Mouse (Mus musculus) CD8-positive naive resting alpha-beta T cell, adult 2 months (primary cell): Measurements from ENCODE around the gene Col24a1.
"Not testable (repeated sequence)": the region's sequence is repeated elsewhere in the genome, so short reads cannot be mapped to it uniquely, and the experiment has no call there.

Experiments
- DNase-seq, 2 experiments: peaks; one replicate each; pipeline ENCODE4 v3.0.0; 2022; ENCODE audit warnings: low read depth in 2 of 2, low spot score in 2 of 2

The Col24a1 gene

DNA sequence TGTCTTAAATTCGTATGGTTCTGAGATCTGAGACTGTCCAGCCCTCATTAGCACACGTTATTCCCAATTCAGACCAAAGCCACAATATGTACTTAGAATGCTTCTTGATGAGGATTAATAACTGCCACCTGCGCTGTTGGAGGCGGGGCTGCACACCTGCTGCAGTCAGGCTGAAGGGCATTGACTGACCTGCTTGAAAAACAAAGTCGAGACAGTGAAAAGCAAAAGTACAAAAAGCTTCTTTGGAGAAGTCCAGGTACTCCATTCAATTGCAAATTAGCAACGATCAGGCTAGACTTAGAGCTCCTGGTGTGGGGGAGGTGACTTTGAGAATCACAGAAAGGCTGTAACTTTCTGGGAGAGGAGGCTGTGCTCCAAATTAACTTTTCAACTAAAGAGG lies 150.9 kb downstream of the Col24a1 start:
- DNase-seq = not testable (repeated sequence)

DNA sequence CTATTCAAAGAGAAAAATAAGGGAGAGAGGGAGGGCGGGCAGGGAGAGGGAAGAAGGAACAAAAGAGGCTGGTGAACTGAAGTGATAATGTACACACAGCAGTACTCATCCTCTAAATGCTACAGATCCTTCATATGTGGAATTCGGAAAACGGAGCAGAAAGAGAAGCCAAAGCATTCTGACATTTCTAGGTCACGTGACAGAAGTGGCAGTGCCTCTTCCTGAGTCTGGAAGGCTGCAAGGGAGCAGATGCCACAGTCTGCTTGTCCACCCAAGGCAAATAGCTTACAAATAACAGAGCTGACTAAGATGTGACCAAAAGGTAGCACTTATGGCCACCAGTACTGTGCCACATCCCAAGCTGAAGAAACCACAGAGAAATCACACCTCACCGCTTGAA lies 164.8 kb downstream of the Col24a1 start:
- no peak for DNase-seq

DNA sequence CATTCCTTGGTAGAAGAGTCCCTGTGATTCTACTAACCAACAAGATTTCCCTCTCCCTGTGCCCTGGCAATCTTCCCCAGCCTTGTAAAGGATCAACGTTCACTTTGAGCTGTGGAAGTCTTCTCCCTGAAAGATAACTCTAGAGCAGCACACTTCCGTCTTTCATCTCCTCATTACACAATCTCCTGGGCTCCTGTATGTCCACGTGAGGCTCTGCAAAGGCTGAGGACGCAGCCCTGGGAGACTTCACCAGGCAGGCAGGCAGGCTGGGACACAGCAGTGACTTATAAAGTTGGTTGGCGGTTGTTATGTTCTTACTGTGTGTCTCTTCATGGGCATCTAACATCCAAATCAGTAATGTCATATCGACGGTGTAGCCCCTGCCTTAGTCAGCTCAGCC lies 170.1 kb downstream of the Col24a1 start:
- no peak for DNase-seq

DNA sequence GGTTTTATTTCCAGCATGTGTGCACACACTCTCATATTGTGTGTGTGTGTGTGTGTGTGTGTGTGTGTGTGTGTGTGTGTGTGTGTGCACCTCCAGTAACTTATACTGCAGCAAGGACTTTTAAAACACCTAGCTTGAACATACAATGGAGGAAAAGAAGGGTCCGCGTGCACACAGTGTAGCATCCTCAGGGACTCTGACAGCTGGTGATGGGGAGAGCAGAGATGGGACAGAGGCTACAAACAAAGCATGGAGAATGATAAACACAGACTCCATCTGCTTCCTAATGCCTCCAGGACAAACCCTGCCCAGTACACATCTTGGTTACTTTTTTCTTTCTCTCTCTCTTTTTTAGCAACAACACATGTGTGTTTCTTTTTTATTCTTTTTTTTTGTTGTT lies 171.5 kb downstream of the Col24a1 start:
- no peak for DNase-seq

DNA sequence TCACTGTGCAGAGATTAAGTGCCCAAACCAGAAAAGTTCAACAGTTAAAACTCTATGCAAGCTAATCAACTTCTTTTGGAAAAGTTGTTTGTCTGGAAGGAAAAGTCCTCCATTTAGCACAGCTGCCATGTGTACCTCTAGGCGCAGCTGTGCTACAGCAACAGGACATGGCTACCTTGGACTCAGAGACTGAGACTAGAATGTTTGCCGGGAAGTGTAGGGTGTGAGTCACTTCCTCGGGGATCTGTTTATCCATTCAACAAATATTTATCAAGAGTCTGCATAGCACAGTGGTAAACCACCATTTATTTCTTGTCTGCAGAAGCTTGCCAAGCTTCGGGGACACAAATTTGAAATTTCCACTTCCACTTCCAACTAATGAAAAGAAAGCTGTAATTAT lies 178.8 kb downstream of the Col24a1 start:
- DNase-seq = no peak

DNA sequence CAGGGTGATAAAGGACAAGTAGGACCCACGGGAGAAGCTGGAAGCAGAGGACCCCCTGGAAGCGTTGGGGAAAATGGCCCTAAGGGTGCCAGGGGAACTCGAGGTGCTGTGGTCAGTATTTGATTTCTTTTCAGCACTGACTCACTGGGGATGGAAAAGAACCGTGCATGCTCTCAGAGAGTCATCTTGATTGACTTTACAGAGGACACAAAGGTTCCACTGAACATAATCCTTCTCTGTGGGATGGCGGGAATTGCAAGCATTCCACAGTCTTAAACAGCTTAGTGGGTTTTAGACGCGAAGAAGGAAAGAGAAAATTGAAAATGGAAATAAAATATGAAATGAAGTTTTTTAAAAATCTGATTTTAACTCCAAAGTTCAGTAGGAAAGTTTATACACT lies 181.9 kb downstream of the Col24a1 start:
- no peak for DNase-seq

DNA sequence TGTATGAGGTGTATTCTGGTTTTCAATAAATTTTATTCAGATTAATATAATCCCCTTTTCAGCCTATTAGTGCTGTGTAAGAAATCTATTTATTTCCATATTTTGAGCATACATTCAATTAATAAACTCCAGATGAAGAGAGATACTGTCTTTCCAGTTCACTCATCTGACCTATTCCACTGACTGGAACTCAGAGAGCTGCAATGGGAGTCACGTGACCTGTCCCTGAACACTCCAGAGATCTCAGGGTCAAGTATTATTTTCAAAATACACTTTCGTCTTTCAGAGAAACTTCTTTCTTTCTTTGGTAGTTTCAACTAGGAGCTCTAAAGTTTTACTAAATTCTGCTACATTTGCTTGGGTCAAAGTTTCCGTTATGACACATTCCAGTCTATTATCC lies 184.4 kb downstream of the Col24a1 start:
- DNase-seq = no peak

DNA sequence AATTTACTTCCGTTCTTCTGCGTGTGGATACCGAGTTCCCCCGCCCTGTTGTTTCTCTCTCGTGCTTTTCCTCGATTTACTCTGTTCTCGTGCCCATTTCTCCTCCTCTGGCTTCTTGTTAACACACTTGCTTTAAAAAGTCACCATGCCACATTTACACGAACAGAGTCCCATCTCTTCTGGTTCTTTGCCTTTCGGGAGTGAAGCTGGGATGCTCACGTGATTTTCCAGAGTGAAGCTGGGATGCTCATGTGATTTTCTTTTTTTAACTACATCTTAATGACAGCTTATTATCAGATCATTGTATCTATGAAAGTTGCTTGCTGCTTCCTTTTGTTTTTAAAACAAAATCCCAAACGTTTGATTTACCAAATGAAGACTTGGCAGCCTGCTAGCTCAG lies 184.8 kb downstream of the Col24a1 start:
- DNase-seq = no peak

DNA sequence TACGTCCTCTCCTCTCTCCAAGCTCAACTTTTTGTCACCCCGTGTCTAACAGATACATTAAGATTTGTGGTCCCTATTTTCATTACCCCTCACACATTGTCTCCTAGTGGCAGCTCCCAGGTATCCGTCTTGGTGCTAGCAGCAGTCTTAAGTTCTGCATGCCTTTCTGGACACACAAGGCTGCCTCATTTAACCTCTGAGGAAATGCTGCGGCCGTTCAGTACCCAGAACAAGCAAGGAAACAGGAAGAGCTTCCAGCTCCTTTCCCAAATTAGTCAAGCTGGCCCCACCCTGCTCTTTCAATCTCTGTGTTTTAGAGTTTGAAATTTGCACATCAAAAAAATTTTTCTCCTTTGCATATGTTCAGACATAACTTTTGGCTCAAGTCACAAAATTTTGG lies 186.2 kb downstream of the Col24a1 start:
- no peak for DNase-seq

DNA sequence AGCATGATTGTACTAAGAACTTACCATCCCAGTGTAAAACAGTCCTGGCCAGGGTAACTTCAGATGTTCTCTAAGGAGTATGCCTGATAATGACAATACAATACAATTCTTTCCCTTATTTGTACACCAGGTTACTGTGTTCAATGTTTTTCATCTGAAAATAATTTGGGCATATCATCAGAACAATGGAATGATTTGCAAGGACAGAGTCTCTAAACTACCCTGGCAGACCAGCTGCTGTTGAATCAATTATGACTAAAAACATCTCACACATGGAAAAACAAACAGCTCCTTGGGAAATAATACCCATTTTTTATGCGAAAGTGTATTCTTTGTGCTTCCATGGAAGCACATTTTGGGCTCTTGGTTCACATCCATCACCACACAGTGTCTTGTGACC lies 198.0 kb downstream of the Col24a1 start:
- DNase-seq = no peak

DNA sequence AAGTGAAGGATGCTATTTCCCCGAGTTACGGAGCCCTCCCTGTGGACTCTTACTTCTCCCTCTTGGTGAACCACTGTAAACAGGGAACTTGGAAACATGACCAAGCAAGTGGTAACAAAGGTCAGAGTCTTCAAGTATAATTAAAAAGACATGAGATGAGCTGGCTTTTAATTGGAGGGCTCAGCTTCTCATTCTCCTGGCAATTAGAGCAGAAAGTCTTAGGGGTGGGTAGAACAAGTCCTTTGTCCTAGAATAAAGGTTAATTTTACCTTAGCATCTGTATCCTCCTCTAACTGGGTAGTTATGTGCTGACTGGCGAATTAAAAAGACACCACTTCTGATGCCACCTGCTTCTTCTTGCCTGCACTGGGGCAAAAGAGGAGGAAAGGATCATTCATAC lies 199.1 kb downstream of the Col24a1 start:
- DNase-seq = no peak

DNA sequence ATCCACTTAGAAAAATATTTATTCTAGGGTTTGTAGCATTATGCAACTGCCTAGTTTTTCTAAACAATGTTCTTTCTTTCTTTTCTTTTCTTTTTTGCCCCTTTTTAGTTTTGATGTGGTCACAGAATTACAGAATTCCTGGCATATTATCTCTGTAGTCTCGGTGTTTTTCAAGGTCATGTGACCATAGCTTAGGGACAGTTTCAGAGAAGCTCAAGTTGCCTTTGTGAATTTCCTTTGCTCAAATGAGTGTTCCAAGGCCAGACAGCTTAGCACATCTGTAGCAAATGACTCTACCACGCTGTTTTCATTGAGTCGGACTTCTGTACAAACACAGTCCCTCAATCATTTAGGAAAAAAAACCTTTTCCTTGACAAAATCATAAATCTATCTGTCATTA lies 205.9 kb downstream of the Col24a1 start:
- DNase-seq = no peak

DNA sequence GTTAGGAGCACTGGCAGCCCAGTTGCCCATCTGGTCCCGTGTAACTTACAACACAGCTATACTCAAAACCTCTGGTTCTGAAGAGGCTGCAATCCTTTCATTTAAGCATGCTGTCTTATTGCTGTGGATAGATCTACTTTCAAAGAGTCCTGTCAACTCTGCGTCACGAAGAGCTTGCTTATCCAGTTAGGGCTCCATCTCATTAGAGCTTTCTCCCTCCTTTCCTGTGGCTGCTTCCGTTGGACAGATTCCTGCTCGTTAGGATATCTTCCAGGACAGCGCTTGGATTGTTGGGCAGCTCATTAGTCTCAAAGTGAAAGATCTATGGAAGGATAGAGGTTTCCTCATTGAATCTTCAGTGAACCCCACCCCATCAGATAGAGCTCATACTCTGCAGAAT lies 206.6 kb downstream of the Col24a1 start:
- no peak for DNase-seq

DNA sequence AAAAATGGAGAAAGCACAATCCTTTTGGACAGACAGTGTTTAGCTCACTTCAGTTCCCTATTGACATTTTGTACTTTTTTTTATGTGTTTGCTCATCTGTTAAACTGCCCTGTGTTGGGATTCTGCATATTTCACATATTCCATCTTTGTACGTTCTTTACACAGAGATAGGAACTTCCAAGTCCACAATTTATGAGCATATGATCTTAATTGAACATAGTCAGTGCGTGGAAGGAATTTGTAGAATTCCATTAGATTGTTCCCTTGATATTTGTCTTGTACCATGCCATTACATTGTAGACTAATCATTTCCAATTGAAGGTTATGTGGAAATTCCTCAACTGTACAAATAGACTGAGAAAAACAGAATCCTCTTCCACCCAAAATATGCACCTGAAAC lies 212.6 kb downstream of the Col24a1 start:
- no peak for DNase-seq

DNA sequence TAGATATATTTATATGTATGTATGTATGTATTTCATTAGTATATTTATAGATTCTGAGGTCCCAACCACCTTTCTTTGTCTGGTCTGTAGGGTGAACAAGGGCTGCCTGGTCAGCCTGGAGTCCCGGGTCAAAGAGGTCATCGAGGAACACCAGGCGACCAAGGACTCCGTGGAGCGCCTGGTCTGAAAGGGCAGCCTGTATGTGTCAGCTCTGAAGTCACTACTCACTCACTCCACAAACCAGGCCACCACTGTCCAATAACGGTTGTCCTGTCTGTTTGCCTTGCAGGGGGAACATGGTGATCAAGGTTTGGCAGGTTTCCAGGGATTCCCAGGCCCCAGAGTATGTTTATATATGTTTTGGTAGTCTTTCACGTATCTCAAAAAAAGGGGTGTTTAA lies 216.3 kb downstream of the Col24a1 start:
- no peak for DNase-seq

DNA sequence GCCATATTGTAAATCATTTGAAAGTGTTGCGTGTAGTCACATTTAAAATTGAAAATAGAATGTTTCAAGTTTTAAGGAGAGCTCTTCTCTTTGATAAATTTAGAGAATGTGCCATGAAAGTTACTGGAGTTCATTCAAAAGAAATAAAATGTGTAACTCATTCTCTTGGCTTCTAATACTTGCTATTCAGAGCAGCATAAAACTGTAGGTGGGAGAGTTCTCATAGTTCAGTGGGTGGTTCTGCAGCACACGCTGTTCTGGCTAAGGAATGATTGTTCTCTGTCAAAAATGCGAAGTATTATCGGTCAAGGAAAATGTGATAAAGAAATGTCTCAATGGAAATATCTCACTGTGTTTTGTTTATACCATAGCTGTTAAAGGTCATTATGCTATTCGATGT lies 221.9 kb downstream of the Col24a1 start:
- no peak for DNase-seq

DNA sequence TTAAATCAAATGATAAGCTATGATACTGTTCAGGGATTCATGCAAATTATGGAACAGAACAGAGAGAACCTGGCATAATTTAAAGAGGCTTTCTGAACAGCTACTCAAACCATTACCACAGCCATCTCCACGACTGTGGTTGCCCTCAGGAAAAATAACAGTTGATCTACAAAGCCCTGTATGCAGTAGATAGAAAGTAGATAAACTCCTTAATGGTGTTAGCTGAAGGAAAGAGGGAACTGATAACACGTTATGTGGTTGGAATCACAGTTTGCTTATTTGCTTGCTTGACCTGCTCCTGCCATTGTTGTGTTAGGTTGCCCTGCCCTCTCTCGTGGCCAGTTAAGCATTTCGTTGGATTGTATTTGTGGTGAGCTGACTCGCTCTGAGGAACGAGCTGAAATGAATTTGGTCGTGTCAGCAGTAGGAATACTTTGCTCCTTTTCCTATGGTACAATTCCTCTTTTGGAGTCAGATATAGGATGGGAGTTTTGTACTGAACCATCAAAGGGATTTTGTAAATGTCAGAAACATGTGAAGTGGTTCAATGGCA lies 229.3 kb downstream of the Col24a1 start:
- no peak for DNase-seq

DNA sequence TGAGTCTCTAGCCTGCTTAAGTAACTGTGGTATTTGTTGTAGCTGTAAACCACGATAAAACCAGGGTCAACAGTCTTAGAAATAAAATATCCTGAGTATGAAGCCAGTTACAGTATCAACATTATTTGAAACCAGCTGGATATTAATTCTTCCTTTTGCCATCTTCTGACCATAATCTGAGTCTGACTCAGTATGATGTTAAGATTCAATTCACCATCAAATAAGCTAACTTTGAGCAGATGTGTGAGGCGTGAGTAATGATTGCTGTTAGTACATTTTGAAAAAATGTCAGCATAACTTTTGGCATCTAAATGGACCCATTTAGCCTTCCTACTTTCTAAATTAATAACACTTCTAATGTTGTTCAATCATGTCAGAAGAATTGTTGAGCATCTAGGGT lies 230.0 kb downstream of the Col24a1 start:
- no peak for DNase-seq

DNA sequence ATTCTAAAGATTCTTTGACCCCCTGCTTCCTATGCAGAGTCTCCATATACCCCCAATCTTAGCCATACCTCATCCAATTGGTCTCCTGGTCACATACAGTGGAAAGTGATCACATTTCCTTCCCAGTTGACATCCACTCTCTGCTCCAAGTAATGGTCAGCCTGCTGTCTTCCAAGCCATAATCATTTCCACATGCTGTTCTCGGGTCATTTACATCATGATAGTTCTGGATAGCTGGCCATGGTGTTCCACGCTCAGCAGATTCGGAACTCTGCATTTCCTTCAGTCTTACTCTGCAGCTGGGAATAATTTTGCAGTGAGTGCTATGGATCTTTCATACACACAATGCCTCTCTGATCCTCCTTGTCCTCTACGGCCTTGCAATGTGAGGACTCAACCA lies 233.0 kb downstream of the Col24a1 start:
- no peak for DNase-seq

DNA sequence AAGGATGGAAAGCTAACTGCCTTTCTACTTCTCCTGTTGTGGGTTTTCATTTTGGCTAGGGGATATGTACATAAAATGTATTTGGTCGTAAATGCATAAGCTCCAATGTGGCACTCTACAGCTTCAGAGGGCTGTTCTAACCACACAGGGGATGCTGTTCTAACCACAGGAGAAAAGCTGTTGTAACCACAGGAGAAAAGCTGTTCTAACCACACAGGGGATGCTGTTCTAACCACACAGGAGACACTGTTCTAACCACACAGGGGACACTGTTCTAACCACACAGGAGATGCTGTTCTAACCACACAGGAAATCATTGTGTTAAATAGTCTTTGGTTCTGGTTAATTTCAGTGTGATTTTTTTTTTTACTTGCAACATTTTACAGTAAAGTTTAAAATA lies 245.6 kb downstream of the Col24a1 start:
- no peak for DNase-seq

DNA sequence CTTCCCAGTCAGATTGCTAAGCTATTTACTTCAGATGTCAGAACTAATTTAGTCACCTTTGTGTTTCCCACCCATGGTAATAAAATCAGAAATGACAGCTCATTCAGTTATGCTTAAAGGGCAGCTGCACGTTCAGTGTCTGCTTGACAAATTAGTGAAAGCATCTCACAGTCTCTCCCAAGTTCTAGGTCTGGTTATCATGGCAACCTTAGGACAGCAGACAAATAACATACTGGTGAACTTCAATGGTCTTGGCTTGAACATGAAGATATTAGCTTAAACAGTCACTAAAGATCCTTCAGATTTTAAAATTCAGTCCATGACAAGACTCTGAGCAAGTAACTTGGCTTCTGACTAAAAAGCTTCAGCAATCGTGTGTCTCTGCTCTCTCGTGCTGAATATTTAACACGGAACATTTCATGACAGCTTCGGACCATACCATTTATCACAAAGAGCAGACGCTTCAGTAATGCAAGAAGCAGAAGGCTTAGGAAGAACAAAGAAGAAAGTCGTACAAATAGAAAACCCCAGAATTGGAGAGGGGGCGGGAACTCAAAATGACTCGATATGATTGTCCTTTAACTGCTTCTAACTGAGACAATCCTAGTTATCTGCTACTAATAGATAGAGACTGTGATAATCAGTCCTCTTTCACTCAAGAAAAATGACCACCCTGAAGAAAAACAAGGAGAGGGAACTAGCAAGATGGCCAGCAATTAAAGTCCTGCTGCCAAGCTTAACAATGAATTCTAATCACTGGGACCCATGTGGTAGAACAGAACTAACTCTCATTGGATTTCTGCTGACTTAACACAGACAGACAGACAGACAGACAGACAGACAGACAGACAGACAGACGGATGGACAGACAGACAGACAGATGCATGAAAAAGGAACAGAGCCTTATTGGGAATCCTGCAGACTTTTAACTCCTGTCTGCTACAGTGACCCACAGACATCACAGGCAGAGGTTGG lies 256.5 kb downstream of the Col24a1 start:
- DNase-seq = no peak

DNA sequence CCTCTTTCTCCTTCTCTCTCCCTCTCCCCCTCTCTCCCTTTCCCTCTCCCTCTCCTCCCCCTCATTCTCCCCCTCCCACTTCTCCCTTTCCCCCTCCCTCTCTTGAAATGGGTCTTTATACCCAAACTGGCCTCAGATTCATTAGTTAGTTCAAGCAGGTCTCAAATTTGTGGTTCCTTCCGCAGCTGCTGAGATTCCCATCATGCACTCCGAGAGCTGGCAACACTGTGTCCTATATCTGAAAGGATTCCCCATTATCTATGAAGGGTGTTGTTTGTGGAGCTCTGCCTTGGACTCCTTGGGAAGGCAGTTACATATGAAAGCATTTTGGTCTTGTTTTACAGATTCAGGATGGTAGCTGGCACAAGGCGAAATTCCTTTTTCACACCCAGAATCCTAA lies 257.9 kb downstream of the Col24a1 start:
- no peak for DNase-seq

DNA sequence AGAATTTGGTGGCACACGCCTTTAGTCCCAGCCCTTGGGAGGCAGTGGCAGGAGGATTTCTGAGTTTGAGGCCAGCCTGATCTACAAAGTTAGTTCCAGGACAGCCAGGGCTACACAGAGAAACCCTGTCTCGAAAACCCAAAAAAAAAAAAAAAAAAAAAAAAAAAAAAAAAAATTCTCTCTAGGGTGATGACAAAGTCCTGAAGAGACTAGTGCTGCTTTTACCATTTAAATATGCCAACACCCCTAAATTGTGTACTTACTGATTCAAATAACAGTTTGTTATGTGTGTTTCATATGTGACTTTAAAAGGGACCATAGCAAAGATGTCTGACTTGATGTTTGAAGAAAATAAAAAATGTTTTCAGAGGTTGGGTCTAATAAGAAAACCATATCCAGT lies 262.1 kb downstream of the Col24a1 start:
- no peak for DNase-seq
